Mouse (Mus musculus) ES-E14 (cell line): ENCODE measurements around the gene Nup88. TPM values are rescaled to one million over a fixed set of nuclear protein-coding genes. Genes with fewer than 3 reads are reported as not detected.
A peak's percentile ranks its signal among the peaks of the same experiment; 100 is the strongest.

ENCODE experiments used
- DNase-seq: peaks from one replicate; pipeline ENCODE4 v3.0.0-alpha.2; 2013; ENCODE audit warnings: low read depth, low spot score
- H3K27ac ChIP-seq: 2 replicates; pipeline ENCODE4 v1.5.1; 2012; ENCODE audit warnings: low read depth, mild to moderate bottlenecking, low read length, moderate library complexity, mixed read lengths; ENCODE audit not compliant: poor library complexity, insufficient read depth, severe bottlenecking
- H3K36me3 ChIP-seq: 2 replicates; pipeline ENCODE4 v1.6.1; 2012; ENCODE audit warnings: mild to moderate bottlenecking, low read length, moderate library complexity, mixed read lengths; ENCODE audit not compliant: control insufficient read depth, poor library complexity, insufficient read depth, severe bottlenecking
- H3K4me1 ChIP-seq, 2 experiments: fragments of 150-350 bp in 1 of 2; sonication (generic) in 1 of 2; 2 replicates each; pipeline ENCODE4 v1.6.1; 2012; ENCODE audit warnings: low read length in 2 of 2, mild to moderate bottlenecking in 1 of 2, mixed read lengths in 1 of 2; ENCODE audit not compliant: control insufficient read depth in 2 of 2, insufficient read depth in 2 of 2, poor library complexity in 1 of 2
- H3K4me3 ChIP-seq, 2 experiments: fragments of 150-350 bp in 1 of 2; sonication (generic) in 1 of 2; 2 replicates each; pipeline ENCODE4 v1.5.1; 2012; ENCODE audit warnings: low read length in 2 of 2, low read depth in 1 of 2, mild to moderate bottlenecking in 1 of 2, mixed read lengths in 1 of 2; ENCODE audit not compliant: insufficient read depth in 1 of 2, poor library complexity in 1 of 2, severe bottlenecking in 1 of 2
- H3K9ac ChIP-seq: 2 replicates; pipeline ENCODE4 v1.6.1; 2012; ENCODE audit warnings: low read depth, mild to moderate bottlenecking, low read length, mixed read lengths; ENCODE audit not compliant: poor library complexity, insufficient read depth, severe bottlenecking
- H3K9me3 ChIP-seq: fragments of 150-350 bp; sonication (generic); 2 replicates; pipeline ENCODE4 v1.6.1; 2012; ENCODE audit warnings: low read depth, mild to moderate bottlenecking, low read length; ENCODE audit not compliant: control insufficient read depth, insufficient read depth
- CHD2 ChIP-seq: IDR thresholded peaks from 2 replicates; pipeline ENCODE4 v1.6.1; 2014; ENCODE audit warnings: mild to moderate bottlenecking, low read depth, low read length, inconsistent platforms
- HCFC1 ChIP-seq: IDR thresholded peaks from 2 replicates; pipeline ENCODE4 v1.6.1; 2012; ENCODE audit warnings: low read length, inconsistent platforms, borderline replicate concordance; ENCODE audit not compliant: insufficient read depth
- MAFK ChIP-seq: IDR thresholded peaks from 2 replicates; pipeline ENCODE4 v1.6.1; 2014; ENCODE audit warnings: mild to moderate bottlenecking, low read depth, low read length, inconsistent platforms; ENCODE audit not compliant: insufficient read depth
- ZC3H11A ChIP-seq: IDR thresholded peaks from 2 replicates; pipeline ENCODE4 v1.6.1; 2012; ENCODE audit warnings: low read depth, mild to moderate bottlenecking, inconsistent platforms, low read length, borderline replicate concordance
- ZNF384 ChIP-seq: IDR thresholded peaks from 2 replicates; pipeline ENCODE4 v1.6.1; 2012; ENCODE audit warnings: low read depth, low read length, inconsistent platforms
- in situ Hi-C, 2 experiments: fragments of 600-800 bp; cut with MboI; formaldehyde crosslinking; loops; one replicate each; pipeline ENCODE4 v1.15.1; 2025; ENCODE audit warnings: low sequenced_read_pairs in 2 of 2, inconsistent platforms in 1 of 2; ENCODE audit not compliant: unreplicated experiment in 2 of 2
- total RNA-seq: library from RNA; depleted of rRNA; stranded (reverse); fragments of 300-350 nt; gene quantifications from 2 replicates; pipeline ENCODE4 v1.2.3, GENCODE M21; 2012

Gene Nup88
- total RNA-seq, 1 experiment, result 121 TPM

- in situ Hi-C loops, result no loop called here
- DNase-seq, result no peak
- Histone ChIP-seq H3K27ac (no peak overlapping the region), H3K4me3 (no peak overlapping the region), H3K4me1 (no peaks in the 10 kb centered on the region), H3K9me3 (no peaks in the 10 kb centered on the region), H3K9ac (no peak overlapping the region), H3K36me3 (peaks cover 16% of the 10 kb centered on the region)
- TF ChIP-seq MAFK (no peak), HCFC1 (no peak), ZNF384 (no peak), ZC3H11A (no peak), CHD2 (no peak)
Measured at GRCm38 (mm10) chr11:71008321-71008720, 38.5 kb upstream of the Nup88 start.

DNA sequence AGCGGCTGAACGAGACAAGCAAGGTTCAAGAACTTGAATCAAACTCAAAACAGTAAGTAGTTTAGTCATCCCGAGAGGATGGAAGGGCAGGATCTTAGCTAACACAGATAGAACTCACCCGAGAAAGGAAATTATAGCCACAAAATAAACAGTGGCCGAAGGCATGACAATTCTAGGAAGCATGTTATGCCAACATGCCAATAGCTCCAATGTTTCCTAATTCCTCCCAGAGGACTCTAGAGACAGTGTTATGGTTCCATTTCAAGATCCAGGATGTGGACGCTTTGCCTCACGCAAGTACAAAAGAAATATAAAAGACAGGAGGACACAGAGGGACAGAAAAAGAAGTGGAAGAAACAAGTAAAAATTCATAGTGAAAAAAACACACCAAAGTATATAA, 38.1 kb upstream of the Nup88 start:
- in situ Hi-C loops, result no loop called here
- DNase-seq, result no peak
- no peaks in the 10 kb centered on the region for H3K4me1 ChIP-seq
- no peak overlapping the region for H3K9ac ChIP-seq
- H3K36me3 ChIP-seq, result peaks cover 16% of the 10 kb centered on the region
- H3K27ac ChIP-seq, result no peak overlapping the region
- no peaks in the 10 kb centered on the region for H3K9me3 ChIP-seq
- TF ChIP-seq MAFK (no peak), HCFC1 (no peak), ZC3H11A (no peak), CHD2 (no peak), ZNF384 (no peak)
- no peak overlapping the region for H3K4me3 ChIP-seq

GRCm38 (mm10) chr11:71007026-71007425, 37.3 kb upstream of the Nup88 start:
- in situ Hi-C loops, result no loop called here
- Histone ChIP-seq H3K4me1 (no peaks in the 10 kb centered on the region; a peak in 1 of 4 replicates), H3K4me3 (no peak overlapping the region), H3K9ac (no peak overlapping the region), H3K9me3 (no peaks in the 10 kb centered on the region), H3K27ac (no peak overlapping the region), H3K36me3 (peaks cover 12% of the 10 kb centered on the region)
- TF ChIP-seq HCFC1 (no peak), CHD2 (no peak), ZC3H11A (no peak), ZNF384 (no peak), MAFK (no peak)
- DNase-seq, result no peak

GRCm38 (mm10) chr11:71005046-71005445, 35.3 kb upstream of the Nup88 start:
- no peak overlapping the region for H3K9ac ChIP-seq
- in situ Hi-C loops, result no loop called here
- no peak for DNase-seq
- peaks cover 7% of the 10 kb centered on the region; the same call in 1 of the 2 replicates for H3K36me3 ChIP-seq
- H3K27ac ChIP-seq, result no peak overlapping the region
- no peaks in the 10 kb centered on the region for H3K9me3 ChIP-seq
- TF ChIP-seq ZC3H11A, result no peak
- TF ChIP-seq ZNF384, result no peak
- no peak for TF ChIP-seq HCFC1
- no peak for TF ChIP-seq CHD2
- TF ChIP-seq MAFK, result no peak
- peak overlapping the region in 1 of 2 experiments; percentile 22; a peak in 1 of 4 replicates for H3K4me3 ChIP-seq
- H3K4me1 ChIP-seq, result no peaks in the 10 kb centered on the region; a peak in 1 of 4 replicates

GRCm38 (mm10) chr11:71004316-71004773, 34.6 kb upstream of the Nup88 start, which contains the start of gene Dhx33:
Gene Dhx33 (minus strand): TSS chr11:71004437.
- H3K36me3 ChIP-seq, result peaks cover 9% of the 10 kb centered on the region
- peak within 1 kb of the TSS; percentile 86 to 92 for H3K4me3 ChIP-seq
- peak; percentile 97 for DNase-seq
- H3K9ac ChIP-seq, result peak within 1 kb of the TSS; percentile 86
- TF ChIP-seq CHD2 (peak; percentile 81), ZC3H11A (no peak), HCFC1 (peak; percentile 99)
- no peaks in the 10 kb centered on the region; a peak in 1 of 4 replicates for H3K4me1 ChIP-seq
- no peaks in the 10 kb centered on the region for H3K9me3 ChIP-seq
- H3K27ac ChIP-seq, result no peak within 1 kb of the TSS
- in situ Hi-C loops, result no loop called here
